Mouse (Mus musculus) midbrain, embryonic 14.5 days (tissue): ENCODE measurements around the gene Gan. TPM values are rescaled to one million over a fixed set of nuclear protein-coding genes. Genes with fewer than 3 reads are reported as not detected.
A peak's percentile ranks its signal among the peaks of the same experiment; 100 is the strongest.

Experiments used
- ATAC-seq: fragments of 200-750 bp; cut with Nextera tagmentation; 2 replicates; pipeline ENCODE4 v1.8.0; 2017; ENCODE audit warnings: moderate number of reproducible peaks, moderate library complexity; ENCODE audit not compliant: low FRiP score, low TSS enrichment
- DNase-seq: peaks from one replicate; pipeline ENCODE4 v3.0.0-alpha.2; 2015
- H3K27ac ChIP-seq: fragments of 300-500 bp; sonication (generic); replicated peaks from 2 replicates; pipeline ENCODE4 v1.5.1; 2014; ENCODE audit warnings: mild to moderate bottlenecking, low read depth, low read length, moderate library complexity
- H3K27me3 ChIP-seq: fragments of 300-500 bp; sonication (generic); 2 replicates; pipeline ENCODE4 v1.6.1; 2014; ENCODE audit warnings: low read length, control low read depth, mixed read lengths; ENCODE audit not compliant: control insufficient read depth, insufficient read depth
- H3K36me3 ChIP-seq: fragments of 300-500 bp; sonication (generic); 2 replicates; pipeline ENCODE4 v1.6.1; 2014; ENCODE audit warnings: low read length, control low read depth; ENCODE audit not compliant: control insufficient read depth, insufficient read depth
- H3K4me1 ChIP-seq: fragments of 300-500 bp; sonication (generic); 2 replicates; pipeline ENCODE4 v1.6.1; 2014; ENCODE audit warnings: mild to moderate bottlenecking, antibody characterized with exemption, low read length, control low read depth; ENCODE audit not compliant: control insufficient read depth, insufficient read depth
- H3K4me2 ChIP-seq: fragments of 300-500 bp; sonication (generic); 2 replicates; pipeline ENCODE4 v1.6.1; 2014; ENCODE audit warnings: mild to moderate bottlenecking, low read length, moderate library complexity
- H3K4me3 ChIP-seq: fragments of 300-500 bp; sonication (generic); replicated peaks from 2 replicates; pipeline ENCODE4 v1.5.1; 2014; ENCODE audit warnings: low read depth, low read length
- H3K9ac ChIP-seq: fragments of 300-500 bp; sonication (generic); replicated peaks from 2 replicates; pipeline ENCODE4 v1.6.1; 2014; ENCODE audit warnings: mild to moderate bottlenecking, low read length, moderate library complexity
- H3K9me3 ChIP-seq: fragments of 300-500 bp; sonication (generic); 2 replicates; pipeline ENCODE4 v1.6.1; 2016; ENCODE audit warnings: low read length, control low read depth, mixed read lengths; ENCODE audit not compliant: control insufficient read depth
- WGBS: fragments of 180-500 bp; shearing (Covaris S2); extraction: QIAGEN DNeasy Blood & Tissue Kit; methylation state at CpG from one replicate; pipeline ENCODE4 v1.1.7; 2014; 5-methylcytosine and 5-hydroxymethylcytosine counted together
- polyA plus RNA-seq: library from polyadenylated mRNA; unstranded; fragments of >200 nt; fragmentation: Nextera tagmentation; extraction: Ambion mirVana; gene quantifications from 2 replicates; pipeline ENCODE4 v1.2.1, GENCODE M21; 2014

The Gan gene
- polyA plus RNA-seq, 1 experiment from 2014 or later = 4.9 TPM

DNA sequence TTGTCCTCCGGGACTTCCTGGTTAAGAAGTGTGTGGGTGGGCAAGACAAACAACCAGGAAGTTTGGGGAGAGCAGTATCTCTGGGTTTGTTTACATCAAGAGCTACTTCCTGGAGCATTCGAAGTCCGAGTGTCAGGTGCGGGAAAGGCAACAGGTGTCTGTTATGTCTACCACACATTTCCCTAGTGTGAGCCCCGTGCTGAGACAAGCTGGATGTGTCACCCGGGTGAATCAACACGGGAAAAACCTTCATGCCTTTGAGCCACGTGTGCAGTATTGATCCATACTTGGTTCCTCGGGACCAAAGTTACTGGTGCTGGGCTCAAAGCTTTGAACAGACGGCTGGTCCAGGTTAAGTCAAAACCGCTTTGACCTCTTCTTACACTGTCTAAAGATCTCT lies 20.6 kb upstream of the Gan start:
- H3K27ac ChIP-seq = no peak overlapping the region
- 77% methylated on average over 11 of the region's 11 CpGs for WGBS
- H3K36me3 ChIP-seq = no peaks in the 10 kb centered on the region
- H3K9ac ChIP-seq = no peak overlapping the region
- no peak for ATAC-seq
- H3K27me3 ChIP-seq = no peaks in the 10 kb centered on the region
- no peak overlapping the region for H3K4me3 ChIP-seq
- H3K4me1 ChIP-seq = no peaks in the 10 kb centered on the region
- H3K4me2 ChIP-seq = no peak overlapping the region
- no peaks in the 10 kb centered on the region for H3K9me3 ChIP-seq
- DNase-seq = no peak

DNA sequence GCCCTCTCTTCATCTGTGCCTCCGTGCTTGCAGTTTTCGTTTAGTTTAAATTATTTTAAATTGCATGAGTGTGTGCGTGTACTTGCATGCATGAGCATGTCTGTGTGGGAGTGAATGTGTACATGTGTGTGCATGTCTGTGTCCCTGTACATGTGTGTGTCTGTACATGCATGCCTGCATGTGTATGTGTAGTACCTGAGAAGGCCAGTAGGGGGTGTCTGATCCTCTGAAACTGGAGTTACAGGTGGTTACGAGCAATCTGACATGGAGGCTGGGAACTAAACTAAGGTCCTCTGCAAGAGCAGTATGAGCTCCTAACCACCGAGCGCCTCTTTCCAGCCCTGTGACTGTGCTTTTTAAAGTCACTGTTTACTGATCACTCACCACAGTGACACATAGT lies 9.4 kb upstream of the Gan start:
- Histone ChIP-seq H3K4me3 (no peak overlapping the region), H3K36me3 (no peaks in the 10 kb centered on the region), H3K4me2 (no peak overlapping the region), H3K27ac (no peak overlapping the region), H3K9me3 (no peaks in the 10 kb centered on the region), H3K27me3 (no peaks in the 10 kb centered on the region), H3K9ac (no peak overlapping the region), H3K4me1 (no peaks in the 10 kb centered on the region)
- DNase-seq = no peak
- 91% methylated on average over 6 of the region's 6 CpGs for WGBS
- ATAC-seq = no peak

DNA sequence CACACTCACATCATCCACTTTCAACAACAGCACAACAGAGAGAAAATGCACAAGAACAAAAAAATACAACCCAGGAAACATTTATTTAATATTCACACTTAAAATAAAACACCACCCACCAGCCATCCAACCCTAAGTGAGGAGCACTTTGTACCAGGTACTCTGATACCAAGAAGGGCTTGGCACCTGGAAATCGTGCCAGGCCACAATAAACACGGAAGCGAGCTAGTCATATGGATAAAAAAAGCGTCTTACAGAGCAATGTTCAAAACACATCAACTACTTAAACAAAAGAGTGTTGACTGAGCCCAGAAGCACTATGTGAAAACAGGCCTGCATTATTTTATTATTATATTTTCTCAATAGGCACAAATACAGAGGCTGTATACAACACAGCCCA lies 1.8 kb upstream of the Gan start:
- Histone ChIP-seq H3K27me3 (no peaks in the 10 kb centered on the region), H3K36me3 (no peaks in the 10 kb centered on the region), H3K4me1 (peaks cover 20% of the 10 kb centered on the region), H3K27ac (no peak overlapping the region), H3K4me2 (no peak overlapping the region; the same call in 1 of the 2 replicates), H3K4me3 (no peak overlapping the region; the same call in 1 of the 2 replicates), H3K9ac (no peak overlapping the region), H3K9me3 (no peaks in the 10 kb centered on the region)
- 92% methylated on average over 4 of the region's 4 CpGs for WGBS
- DNase-seq (no peak), ATAC-seq (no peak)

DNA sequence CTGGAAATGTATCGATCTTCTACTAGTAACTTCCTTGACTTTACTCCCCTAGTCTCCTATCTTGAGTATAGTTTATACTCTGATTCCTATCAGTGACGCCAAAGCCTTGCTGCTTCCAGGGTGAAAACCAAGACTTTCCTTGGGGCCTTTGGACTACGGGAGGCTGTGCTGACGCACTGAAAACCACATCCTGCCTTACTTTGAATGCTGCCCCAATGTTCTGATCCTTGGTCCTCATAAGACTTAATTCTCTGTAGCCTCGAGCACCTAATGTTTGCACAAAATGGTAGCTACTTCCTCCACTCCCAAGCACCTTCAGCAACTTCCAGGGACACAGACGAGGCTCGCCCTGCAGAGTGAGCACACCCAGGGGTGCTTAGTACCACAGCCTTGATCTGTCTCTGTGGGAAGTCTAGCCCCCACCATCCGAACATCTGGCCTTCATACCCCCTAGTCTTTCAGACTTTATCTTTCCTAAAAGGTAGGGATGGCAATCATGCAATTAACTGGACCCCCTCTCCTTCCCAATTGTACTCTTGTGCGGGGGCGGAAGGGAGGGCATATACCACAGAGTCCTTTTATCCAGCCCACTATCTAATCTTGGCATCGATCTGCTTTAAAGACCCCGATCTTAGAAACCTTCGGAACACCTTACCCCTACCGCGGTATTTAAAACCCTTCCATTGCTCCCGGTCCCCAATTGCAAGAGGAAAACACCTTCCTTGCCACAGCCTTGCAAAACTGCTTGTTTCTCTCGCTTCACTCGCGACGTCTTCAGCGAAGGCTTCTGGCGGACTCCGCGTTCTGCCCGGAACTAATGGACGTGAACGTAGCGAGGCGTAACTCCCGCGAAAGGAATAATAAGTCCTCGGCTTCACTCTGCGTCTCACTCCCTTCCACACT lies 818 bp upstream of the Gan start:
- Histone ChIP-seq H3K4me3 (peak overlapping the region; percentile 88), H3K27me3 (no peaks in the 10 kb centered on the region), H3K36me3 (no peaks in the 10 kb centered on the region), H3K4me2 (peak overlapping the region; percentile 60), H3K4me1 (peaks cover 20% of the 10 kb centered on the region), H3K27ac (peak overlapping the region; percentile 74), H3K9me3 (no peaks in the 10 kb centered on the region), H3K9ac (peak overlapping the region; percentile 70)
- 14% methylated on average over 33 of the region's 33 CpGs for WGBS
- DNase-seq = no peak
- peak; percentile 35; the same call in 1 of the 2 replicates for ATAC-seq

DNA sequence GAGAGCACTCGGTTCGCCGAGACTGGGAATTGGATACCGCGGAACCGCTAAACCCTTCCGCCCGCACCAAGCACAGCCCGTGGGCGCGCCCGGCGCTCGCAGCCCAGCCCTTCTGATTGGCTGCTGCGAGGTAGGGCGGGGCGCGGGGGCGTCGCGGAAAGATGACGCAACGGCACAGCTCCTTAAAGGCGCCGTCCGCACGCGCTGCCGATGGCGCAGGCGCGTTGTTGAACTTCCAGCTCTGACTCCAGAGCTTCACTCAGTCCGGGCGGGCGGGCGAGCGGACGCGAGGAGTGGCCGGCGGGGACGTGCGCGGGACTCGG lies 205 bp upstream of the Gan start:
- WGBS = under 1% methylated on average over 45 of the region's 45 CpGs
- Histone ChIP-seq H3K4me3 (peak overlapping the region; percentile 88), H3K36me3 (no peaks in the 10 kb centered on the region), H3K4me2 (peak overlapping the region; percentile 78), H3K9me3 (no peaks in the 10 kb centered on the region), H3K27me3 (no peaks in the 10 kb centered on the region), H3K4me1 (peaks cover 20% of the 10 kb centered on the region), H3K27ac (peak overlapping the region; percentile 74), H3K9ac (peak overlapping the region; percentile 82)
- peak; percentile 99 for DNase-seq
- ATAC-seq = peak; percentile 94

DNA sequence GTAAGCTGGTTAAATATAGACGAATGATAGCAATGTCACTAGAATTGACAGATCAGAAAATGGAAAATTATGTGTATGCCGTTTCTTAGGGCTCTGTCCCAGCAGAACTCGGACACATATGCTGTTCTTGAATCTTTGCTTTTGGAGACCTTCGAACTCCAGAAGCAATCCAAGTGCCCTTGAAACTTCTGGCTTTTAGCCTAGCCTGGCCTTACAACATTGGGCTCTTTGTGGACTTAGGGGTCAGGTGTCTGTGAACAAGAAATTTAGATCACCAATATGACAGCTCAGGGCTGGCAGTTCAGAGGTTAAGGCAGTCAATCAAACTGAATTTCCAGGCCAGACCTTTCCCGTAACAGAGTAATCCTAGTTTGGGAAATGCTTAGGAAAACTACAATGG lies 1.1 kb downstream of the Gan start:
- DNase-seq (no peak), ATAC-seq (no peak)
- no peaks in the 10 kb centered on the region for H3K36me3 ChIP-seq
- peaks cover 20% of the 10 kb centered on the region for H3K4me1 ChIP-seq
- peak overlapping the region; percentile 78 for H3K4me2 ChIP-seq
- no peak overlapping the region for H3K27ac ChIP-seq
- H3K4me3 ChIP-seq = peak overlapping the region; percentile 88
- peak overlapping the region; percentile 82 for H3K9ac ChIP-seq
- H3K27me3 ChIP-seq = no peaks in the 10 kb centered on the region
- no peaks in the 10 kb centered on the region for H3K9me3 ChIP-seq
- WGBS = 67% methylated on average over 5 of the region's 5 CpGs

DNA sequence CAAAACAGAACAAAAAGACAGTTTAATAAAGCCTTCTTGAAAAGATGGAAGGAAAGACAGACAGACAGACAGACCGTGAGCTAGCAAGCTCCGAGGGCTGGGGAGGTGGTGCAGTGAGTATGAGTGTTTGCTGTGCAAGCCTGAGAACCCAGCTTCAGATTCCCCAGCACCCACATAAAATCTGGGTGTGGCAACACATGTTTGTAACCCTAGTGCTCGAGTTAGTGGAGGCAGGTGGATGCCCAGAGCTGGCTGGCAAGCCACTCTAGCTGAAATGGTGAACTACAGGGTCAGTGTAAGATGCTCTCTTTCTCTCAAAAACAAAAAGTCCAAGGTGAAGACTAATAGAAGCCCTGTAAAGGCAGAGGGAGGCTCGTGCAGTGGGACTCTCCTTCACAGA lies 7.0 kb downstream of the Gan start:
- no peak overlapping the region for H3K4me3 ChIP-seq
- H3K4me2 ChIP-seq = no peak overlapping the region
- ATAC-seq (no peak), DNase-seq (no peak)
- no peaks in the 10 kb centered on the region for H3K27me3 ChIP-seq
- no peaks in the 10 kb centered on the region for H3K4me1 ChIP-seq
- no peaks in the 10 kb centered on the region for H3K9me3 ChIP-seq
- no peaks in the 10 kb centered on the region for H3K36me3 ChIP-seq
- 92% methylated on average over 4 of the region's 4 CpGs for WGBS
- no peak overlapping the region for H3K27ac ChIP-seq
- no peak overlapping the region for H3K9ac ChIP-seq

DNA sequence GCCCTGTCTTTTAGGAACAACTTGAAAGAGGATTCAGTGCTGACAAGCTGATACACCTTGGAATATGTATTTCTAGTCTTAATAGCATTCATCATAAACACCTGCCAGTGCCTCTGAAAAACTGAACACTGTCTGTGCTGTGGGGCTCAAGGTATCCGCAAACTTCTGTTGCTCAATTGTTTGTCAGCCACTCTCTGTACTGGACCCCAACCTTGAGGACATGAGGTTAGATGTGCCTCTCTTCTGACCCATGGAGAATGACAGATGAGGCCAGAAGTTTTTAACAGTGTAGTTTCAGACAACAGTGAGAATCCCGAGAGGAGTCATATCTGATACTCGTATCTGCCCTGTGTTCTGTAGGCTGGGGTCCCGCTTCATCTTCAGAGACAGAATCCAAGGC lies 7.6 kb downstream of the Gan start:
- no peak overlapping the region for H3K27ac ChIP-seq
- no peak for ATAC-seq
- DNase-seq = no peak
- H3K4me2 ChIP-seq = no peak overlapping the region
- H3K36me3 ChIP-seq = no peaks in the 10 kb centered on the region
- WGBS = 93% methylated on average over 4 of the region's 4 CpGs
- no peaks in the 10 kb centered on the region for H3K9me3 ChIP-seq
- H3K9ac ChIP-seq = no peak overlapping the region
- H3K4me1 ChIP-seq = no peaks in the 10 kb centered on the region
- H3K4me3 ChIP-seq = no peak overlapping the region
- no peaks in the 10 kb centered on the region for H3K27me3 ChIP-seq

DNA sequence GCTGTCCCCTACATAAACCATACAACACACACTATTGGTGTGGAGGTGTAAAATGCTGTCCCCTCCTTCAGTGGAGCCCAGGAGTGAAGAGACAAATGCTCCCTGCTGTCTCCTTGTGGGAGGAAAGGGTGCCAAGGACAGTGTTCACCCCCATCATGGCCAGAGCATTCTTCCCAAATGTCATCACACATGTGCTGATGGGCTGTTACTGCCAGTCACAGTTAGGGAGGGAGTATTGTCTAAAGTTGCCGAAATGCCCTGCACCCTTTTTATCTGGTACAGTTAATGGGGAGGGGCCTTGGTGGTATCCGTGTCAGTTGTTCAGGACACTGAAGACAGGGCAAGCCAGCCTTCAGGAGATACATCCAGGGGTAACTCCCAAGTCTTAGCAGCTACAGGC lies 8.6 kb downstream of the Gan start:
- no peak for DNase-seq
- Histone ChIP-seq H3K9ac (no peak overlapping the region), H3K9me3 (no peaks in the 10 kb centered on the region), H3K4me1 (no peaks in the 10 kb centered on the region), H3K27me3 (no peaks in the 10 kb centered on the region), H3K27ac (no peak overlapping the region), H3K36me3 (no peaks in the 10 kb centered on the region), H3K4me3 (no peak overlapping the region), H3K4me2 (no peak overlapping the region)
- 89% methylated on average over 2 of the region's 2 CpGs for WGBS
- no peak for ATAC-seq
